Mouse (Mus musculus): ENCODE data around the gene Aff4.

The Aff4 gene

GRCm38 (mm10) chr11:53458996-53459395 is 108.4 kb downstream of the Aff4 start:
- no peak for DNase-seq (ENCODE audit: low spot score in 2 of 2)

DNA sequence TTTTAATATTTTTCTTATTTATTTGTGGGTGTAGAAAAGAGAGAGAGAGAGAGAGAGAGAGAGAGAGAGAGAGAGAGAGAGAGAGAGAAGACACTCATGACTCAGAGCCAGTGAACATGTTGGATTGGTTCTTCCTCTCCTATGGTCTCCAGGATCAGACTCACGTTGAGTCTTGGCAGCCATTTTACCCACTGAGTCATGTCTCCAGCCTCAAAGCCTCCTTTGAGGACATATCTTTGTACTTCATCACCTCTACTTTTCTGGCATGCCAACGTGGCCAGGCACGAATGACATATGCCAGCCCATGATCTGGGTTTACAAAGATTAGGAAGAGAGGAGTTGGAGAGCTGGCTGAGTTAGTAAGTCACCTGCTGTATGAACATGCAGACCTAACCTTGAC is 109.6 kb downstream of the Aff4 start:
- DNase-seq (ENCODE audit: low spot score in 2 of 2) = no peak

- DNase-seq (ENCODE audit: low spot score in 2 of 2) = no peak
Measured at GRCm38 (mm10) chr11:53461727-53462126, 111.1 kb downstream of the Aff4 start.

DNA sequence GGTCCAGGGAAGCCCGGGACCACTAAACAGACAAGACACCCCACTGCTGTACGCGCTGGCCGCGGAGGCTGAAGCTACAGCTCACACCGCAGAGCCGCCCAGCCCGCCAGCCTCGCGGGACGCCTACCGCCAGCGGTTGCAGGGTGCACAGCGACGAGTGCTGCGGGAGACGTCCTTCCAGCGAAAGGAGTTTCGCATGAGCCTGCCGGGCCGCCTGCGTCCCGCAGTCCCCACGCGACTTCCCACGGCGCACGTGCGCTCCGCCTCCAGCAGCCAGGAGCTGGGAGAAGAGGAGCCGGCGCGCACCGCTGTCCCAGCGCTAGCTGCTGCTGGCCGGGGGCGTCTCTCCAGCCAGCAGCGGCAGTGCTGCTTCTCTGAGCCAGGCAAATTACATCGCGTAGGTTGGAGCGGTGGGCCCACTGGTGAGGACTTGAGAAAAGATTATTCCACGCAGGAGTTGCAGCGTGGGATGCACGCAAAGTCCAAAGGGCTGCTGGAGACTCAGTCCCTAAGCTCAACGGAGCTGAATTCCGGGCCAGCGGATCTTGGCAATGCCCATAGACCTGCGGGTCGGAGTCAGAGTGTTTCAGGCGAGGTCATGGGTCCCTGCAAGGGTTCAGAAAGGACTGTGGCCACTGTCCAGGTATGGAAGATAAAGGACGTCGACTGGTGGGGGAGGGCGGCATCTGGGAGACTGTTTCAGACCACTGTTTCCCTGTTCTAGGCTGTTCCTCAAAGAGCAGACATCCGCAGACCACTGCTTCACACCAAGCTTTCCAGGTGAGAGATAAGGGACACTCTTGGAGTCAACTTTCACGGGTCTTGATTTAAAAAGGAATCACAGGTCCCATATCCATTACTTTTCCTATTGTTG is 113.2 kb downstream of the Aff4 start:
- no peak for DNase-seq (ENCODE audit: low spot score in 2 of 2)

GRCm38 (mm10) chr11:53466231-53466971 is 115.8 kb downstream of the Aff4 start:
- peak; percentile 38 to 77 for DNase-seq (ENCODE audit: low spot score in 2 of 2)

DNA sequence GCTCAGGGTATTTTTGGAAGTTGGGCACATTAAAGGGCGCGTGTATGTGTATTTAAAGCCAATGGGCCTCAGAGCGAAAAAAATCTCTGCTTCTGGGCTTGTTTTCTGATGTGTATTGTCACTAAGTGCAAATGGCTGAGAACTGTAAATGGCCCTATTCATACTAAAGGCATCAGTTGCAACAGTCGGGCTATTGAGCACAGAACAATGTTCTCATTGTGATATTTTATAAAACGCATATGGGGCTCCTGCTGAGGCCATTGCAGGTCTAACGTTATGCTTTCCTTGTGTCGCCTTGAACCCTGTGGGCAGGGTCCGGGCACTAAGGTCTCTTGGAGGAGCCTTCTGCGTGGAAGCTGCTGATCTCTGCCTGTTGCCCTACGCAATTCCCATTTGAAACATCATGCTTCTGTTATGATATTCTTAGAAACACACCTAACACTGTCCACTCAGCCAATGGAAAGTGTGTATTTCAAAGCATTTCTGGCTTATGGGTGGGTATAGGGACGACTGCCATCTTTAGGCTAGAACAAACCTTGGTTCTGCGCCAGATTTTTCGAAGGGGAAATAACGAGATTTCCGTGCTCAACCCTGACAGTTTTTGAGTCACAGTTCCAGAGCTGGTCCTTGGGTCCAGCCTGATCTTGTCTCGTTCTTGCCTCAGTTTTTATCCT is 118.8 kb downstream of the Aff4 start:
- no peak for DNase-seq (ENCODE audit: low spot score in 2 of 2)

DNA sequence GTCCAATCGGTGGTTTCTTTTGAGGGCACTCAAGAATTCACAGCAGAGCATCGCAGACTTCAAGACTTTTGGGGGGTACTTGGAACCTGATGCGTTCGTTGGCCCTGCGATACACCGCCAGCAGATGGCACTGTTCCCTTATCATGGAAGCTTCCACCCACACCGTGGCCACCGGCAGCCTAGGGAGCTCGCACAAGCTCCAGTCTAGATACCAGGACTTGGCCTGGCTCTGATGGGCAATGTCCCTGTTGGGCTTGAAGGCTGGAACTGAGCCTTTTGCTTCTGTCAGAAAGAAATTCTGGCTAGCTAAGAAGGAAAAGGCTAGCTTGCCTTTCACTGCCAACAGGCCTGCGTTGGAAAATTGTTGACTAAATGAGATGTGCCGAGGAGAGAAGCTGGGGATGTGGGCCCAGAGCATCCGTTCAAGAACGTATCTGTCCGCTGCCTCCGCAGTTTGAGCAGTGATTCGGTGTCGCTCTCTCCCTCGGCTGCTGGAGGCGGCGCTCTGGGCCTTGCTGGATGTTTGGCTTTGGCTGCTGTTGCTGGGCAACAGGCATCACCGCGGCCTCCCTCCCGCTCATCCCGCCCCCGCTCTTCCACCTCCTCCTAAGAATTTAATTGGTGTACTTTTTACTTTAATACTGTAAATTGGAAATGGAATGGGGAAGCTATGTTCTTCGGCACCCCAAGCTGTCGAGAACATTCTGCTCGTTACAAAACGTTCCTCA is 119.5 kb downstream of the Aff4 start, which contains the start of gene Gm9837:
Gm9837 (minus strand) TSS at position 512 of the 728 bp plus-strand sequence.
- DNase-seq (ENCODE audit: low spot score in 2 of 2) = peak; percentile 91 to 94

Data from spleen, postnatal 10 days (tissue).